Mouse (Mus musculus) hindbrain, embryonic 11.5 days (tissue): Measurements from ENCODE around the gene Kmt2c. TPM values are rescaled to one million over a fixed set of nuclear protein-coding genes. Genes with fewer than 3 reads are reported as not detected.

ENCODE experiments used
- ATAC-seq: fragments of 200-750 bp; cut with Nextera tagmentation; 2 replicates; pipeline ENCODE4 v1.8.0; 2017; ENCODE audit warnings: mild to moderate bottlenecking, moderate TSS enrichment, moderate library complexity; ENCODE audit not compliant: low FRiP score
- DNase-seq: peaks from one replicate; pipeline ENCODE4 v3.0.0-alpha.2; 2015; ENCODE audit warnings: low spot score
- H3K27ac ChIP-seq: fragments of 300-500 bp; sonication (generic); 2 replicates; pipeline ENCODE4 v1.5.1; 2014; ENCODE audit warnings: mild to moderate bottlenecking, low read depth, low read length
- H3K27me3 ChIP-seq: fragments of 300-500 bp; sonication (generic); 2 replicates; pipeline ENCODE4 v1.6.1; 2014; ENCODE audit warnings: mild to moderate bottlenecking, low read length, moderate library complexity, mixed read lengths; ENCODE audit not compliant: control insufficient read depth, insufficient read depth
- H3K36me3 ChIP-seq: fragments of 300-500 bp; sonication (generic); 2 replicates; pipeline ENCODE4 v1.6.1; 2014; ENCODE audit warnings: mild to moderate bottlenecking, low read length, moderate library complexity, mixed read lengths; ENCODE audit not compliant: control insufficient read depth, insufficient read depth
- H3K4me1 ChIP-seq: fragments of 300-500 bp; sonication (generic); replicated peaks from 2 replicates; pipeline ENCODE4 v1.6.1; 2014; ENCODE audit warnings: low read length, mixed read lengths; ENCODE audit not compliant: control insufficient read depth, insufficient read depth
- H3K4me2 ChIP-seq: fragments of 300-500 bp; sonication (generic); replicated peaks from 2 replicates; pipeline ENCODE4 v1.6.1; 2014; ENCODE audit warnings: mild to moderate bottlenecking, low read depth, low read length
- H3K4me3 ChIP-seq: fragments of 300-500 bp; sonication (generic); 2 replicates; pipeline ENCODE4 v1.5.1; 2014; ENCODE audit warnings: low read depth, low read length
- H3K9ac ChIP-seq: fragments of 300-500 bp; sonication (generic); 2 replicates; pipeline ENCODE4 v1.6.1; 2014; ENCODE audit warnings: low read depth, low read length
- H3K9me3 ChIP-seq: fragments of 300-500 bp; sonication (generic); 2 replicates; pipeline ENCODE4 v1.6.1; 2016; ENCODE audit warnings: low read length; ENCODE audit not compliant: control insufficient read depth
- WGBS: fragments of 180-500 bp; shearing (Covaris S2); extraction: QIAGEN DNeasy Blood & Tissue Kit; methylation state at CpG from one replicate; pipeline ENCODE4 v1.1.7; 2014; 5-methylcytosine and 5-hydroxymethylcytosine counted together
- polyA plus RNA-seq: library from polyadenylated mRNA; unstranded; fragments of >200 nt; fragmentation: Nextera tagmentation; extraction: Ambion mirVana; gene quantifications from 2 replicates; pipeline ENCODE4 v1.2.1, GENCODE M21; 2014

The Kmt2c gene
- polyA plus RNA-seq, 1 experiment from 2014 or later = 31.6 TPM

- Histone ChIP-seq H3K9me3 (no peaks in the 10 kb centered on the region), H3K27ac (peak overlapping the region; percentile 99), H3K4me2 (peak overlapping the region; percentile 78), H3K9ac (peak overlapping the region; percentile 84), H3K27me3 (no peaks in the 10 kb centered on the region), H3K4me1 (no peaks in the 10 kb centered on the region), H3K4me3 (peak overlapping the region; percentile 94), H3K36me3 (no peaks in the 10 kb centered on the region)
- ATAC-seq (peak; percentile 89), DNase-seq (peak; percentile 99)
- WGBS = under 1% methylated on average over 75 of the region's 90 CpGs
These were observed 1.1 kb upstream of the Kmt2c start for GRCm38 (mm10) chr5:25499423-25500398.

GRCm38 (mm10) chr5:25498821-25499422 lies 339 bp upstream of the Kmt2c start:
- Histone ChIP-seq H3K4me3 (peak overlapping the region; percentile 94), H3K27me3 (no peaks in the 10 kb centered on the region), H3K9me3 (no peaks in the 10 kb centered on the region), H3K36me3 (no peaks in the 10 kb centered on the region), H3K27ac (peak overlapping the region; percentile 99), H3K9ac (peak overlapping the region; percentile 84), H3K4me2 (peak overlapping the region; percentile 78), H3K4me1 (no peaks in the 10 kb centered on the region)
- ATAC-seq (peak; percentile 87), DNase-seq (peak; percentile 87)
- WGBS = under 1% methylated on average over 35 of the region's 87 CpGs

GRCm38 (mm10) chr5:25497720-25498345 lies 750 bp downstream of the Kmt2c start:
- Histone ChIP-seq H3K9ac (peak overlapping the region; percentile 94), H3K4me1 (no peaks in the 10 kb centered on the region), H3K4me3 (peak overlapping the region; percentile 94), H3K27ac (peak overlapping the region; percentile 99), H3K9me3 (no peaks in the 10 kb centered on the region), H3K36me3 (no peaks in the 10 kb centered on the region), H3K27me3 (no peaks in the 10 kb centered on the region), H3K4me2 (peak overlapping the region; percentile 58)
- DNase-seq (peak; percentile 72), ATAC-seq (peak; percentile 23)
- WGBS = under 1% methylated on average over 66 of the region's 78 CpGs

- peak overlapping the region; percentile 99 for H3K27ac ChIP-seq
- no peaks in the 10 kb centered on the region for H3K4me1 ChIP-seq
- peak overlapping the region; percentile 94 for H3K4me3 ChIP-seq
- 2% methylated on average over 10 of the region's 10 CpGs for WGBS
- peak overlapping the region; percentile 58 for H3K4me2 ChIP-seq
- ATAC-seq = no peak
- no peaks in the 10 kb centered on the region for H3K27me3 ChIP-seq
- peak overlapping the region; percentile 94 for H3K9ac ChIP-seq
- no peaks in the 10 kb centered on the region for H3K9me3 ChIP-seq
- H3K36me3 ChIP-seq = no peaks in the 10 kb centered on the region
- no peak for DNase-seq
These were observed 1.2 kb downstream of the Kmt2c start for GRCm38 (mm10) chr5:25497369-25497719.

- no peak overlapping the region for H3K27ac ChIP-seq
- no peaks in the 10 kb centered on the region for H3K9me3 ChIP-seq
- DNase-seq (no peak), ATAC-seq (no peak)
- peak overlapping the region; percentile 94 for H3K4me3 ChIP-seq
- WGBS = 52% methylated on average over 2 of the region's 2 CpGs
- no peaks in the 10 kb centered on the region for H3K36me3 ChIP-seq
- H3K27me3 ChIP-seq = no peaks in the 10 kb centered on the region
- no peaks in the 10 kb centered on the region for H3K4me1 ChIP-seq
- H3K9ac ChIP-seq = no peak overlapping the region
- peak overlapping the region; percentile 58 for H3K4me2 ChIP-seq
These were observed 1.9 kb downstream of the Kmt2c start for GRCm38 (mm10) chr5:25496652-25497051.

- ATAC-seq (no peak), DNase-seq (no peak)
- Histone ChIP-seq H3K9me3 (no peaks in the 10 kb centered on the region), H3K27me3 (no peaks in the 10 kb centered on the region), H3K27ac (no peak overlapping the region), H3K36me3 (no peaks in the 10 kb centered on the region), H3K9ac (no peak overlapping the region), H3K4me1 (no peaks in the 10 kb centered on the region), H3K4me2 (no peak overlapping the region), H3K4me3 (no peak overlapping the region)
These were observed 19.7 kb downstream of the Kmt2c start for GRCm38 (mm10) chr5:25478863-25479262.

- H3K9me3 ChIP-seq = no peaks in the 10 kb centered on the region
- no peak overlapping the region for H3K4me3 ChIP-seq
- H3K4me2 ChIP-seq = no peak overlapping the region
- DNase-seq (no peak), ATAC-seq (no peak)
- H3K27me3 ChIP-seq = no peaks in the 10 kb centered on the region
- no peak overlapping the region for H3K9ac ChIP-seq
- H3K4me1 ChIP-seq = no peaks in the 10 kb centered on the region
- WGBS = 87% methylated on average over 2 of the region's 2 CpGs
- no peaks in the 10 kb centered on the region for H3K36me3 ChIP-seq
- H3K27ac ChIP-seq = no peak overlapping the region
These were observed 22.8 kb downstream of the Kmt2c start for GRCm38 (mm10) chr5:25475789-25476188.

- ATAC-seq (no peak), DNase-seq (peak; percentile 38)
- H3K4me2 ChIP-seq = peak overlapping the region; percentile 29
- H3K9me3 ChIP-seq = no peaks in the 10 kb centered on the region
- H3K9ac ChIP-seq = no peak overlapping the region
- no peak overlapping the region for H3K27ac ChIP-seq
- 5% methylated on average over 6 of the region's 6 CpGs for WGBS
- no peaks in the 10 kb centered on the region for H3K36me3 ChIP-seq
- 0 out of 2 replicates have a peak overlapping the region, but pooled peaks have one; percentile 21 for H3K4me3 ChIP-seq
- no peaks in the 10 kb centered on the region for H3K4me1 ChIP-seq
- H3K27me3 ChIP-seq = no peaks in the 10 kb centered on the region
These were observed 26.5 kb downstream of the Kmt2c start for GRCm38 (mm10) chr5:25472070-25472469.
